8 mouse cellular contexts compared by ENCODE assay signal in genomic region chr9:107377961-107378512, GRCm38 (mm10). TPM values are rescaled to one million over a fixed set of nuclear protein-coding genes. Genes with fewer than 3 reads are reported as not detected.
DNase-seq lines count a peak whose midpoint lies in the region; ATAC-seq and TF ChIP-seq lines count a peak whose summit lies in the region.

No protein-coding gene starts in this region.

- WGBS in kidney, embryonic 15.5 days, result 0% methylated on average over 35 of the region's 35 CpGs
- WGBS in midbrain, postnatal 0 days, result under 1% methylated on average over 35 of the region's 35 CpGs

- DNase-seq in adrenal gland, adult 2 months, result peak; percentile 9
- no peak for DNase-seq in adrenal gland, adult 8-10 months
- peak; percentile 16 for DNase-seq in urinary bladder, postnatal 25 days (ENCODE audit: low spot score)
- DNase-seq in urinary bladder, adult 18-20 months (ENCODE audit: low spot score in 2 of 2), result no peak
- peak; percentile 57 for DNase-seq in midbrain, postnatal 0 days (ENCODE audit: low spot score)
- DNase-seq in gastrocnemius, postnatal 25 days, result no peak
- no peak for DNase-seq in urinary bladder, postnatal 10 days (ENCODE audit: low spot score)

- peak; percentile 59; the same call in 1 of the 2 replicates for ATAC-seq in kidney, embryonic 15.5 days (replicated peaks; ENCODE audit: low FRiP score)
- ATAC-seq in midbrain, postnatal 0 days (ENCODE audit: low FRiP score), result no peak

- H3K4me2 ChIP-seq in kidney, embryonic 15.5 days, result peak overlapping the region; percentile 76
- H3K4me2 ChIP-seq in midbrain, postnatal 0 days (ENCODE audit: low read depth, low read length, poor library complexity, severe bottlenecking), result peak overlapping the region; percentile 57

- no peak overlapping the region for H3K9ac ChIP-seq in kidney, embryonic 15.5 days
- peak overlapping the region; percentile 50 for H3K9ac ChIP-seq in midbrain, postnatal 0 days (replicated peaks; ENCODE audit: low read length, poor library complexity, severe bottlenecking)

- no peaks in the 10 kb centered on the region for H3K36me3 ChIP-seq in kidney, embryonic 15.5 days
- H3K36me3 ChIP-seq in midbrain, postnatal 0 days (ENCODE audit: insufficient read depth, low read length), result no peaks in the 10 kb centered on the region

- H3K4me1 ChIP-seq in kidney, embryonic 15.5 days, result peaks cover 23% of the 10 kb centered on the region
- H3K4me1 ChIP-seq in midbrain, postnatal 0 days (ENCODE audit: insufficient read depth, low read length), result peaks cover 12% of the 10 kb centered on the region

- 0 out of 2 replicates have a peak, but pooled peaks have one; percentile 24 for TF ChIP-seq CTCF in midbrain, postnatal 0 days (IDR thresholded peaks at IDR 0.05)

- H3K9me3 ChIP-seq in kidney, embryonic 15.5 days (replicated peaks), result no peaks in the 10 kb centered on the region
- H3K9me3 ChIP-seq in midbrain, postnatal 0 days (ENCODE audit: low read length), result no peaks in the 10 kb centered on the region

- H3K4me3 ChIP-seq in kidney, embryonic 15.5 days (replicated peaks), result peak overlapping the region; percentile 44
- H3K4me3 ChIP-seq in midbrain, postnatal 0 days (ENCODE audit: low read depth, low read length), result peak overlapping the region; percentile 30

- H3K27me3 ChIP-seq in kidney, embryonic 15.5 days, result peaks cover 90% of the 10 kb centered on the region
- H3K27me3 ChIP-seq in midbrain, postnatal 0 days (ENCODE audit: insufficient read depth, low read length), result peaks cover 10% of the 10 kb centered on the region; the same call in 1 of the 2 replicates

- no peak overlapping the region for H3K27ac ChIP-seq in kidney, embryonic 15.5 days
- peak overlapping the region; percentile 65; the same call in 1 of the 2 replicates for H3K27ac ChIP-seq in midbrain, postnatal 0 days (ENCODE audit: low read depth, low read length)

RNA-seq across cellular contexts. Expression of gene Cacna2d2, which starts 21.4 kb away (rescaled TPM):
- total RNA-seq in adrenal gland, adult 2 months (2021), result 1 to 10 TPM; 6.9 to 7.1 TPM
- 12.1 and 14.7 TPM in 2 replicates for polyA plus RNA-seq in adrenal gland, adult 2 months (2012; rRNA removed)
- total RNA-seq in adrenal gland, adult 8-10 months (2022), result 10 to 100 TPM in 2 of 4 experiments, 1 to 10 TPM in 2; 9.1 to 17.3 (median 11.7) TPM
- polyA plus RNA-seq in kidney, embryonic 15.5 days (2015; fragmentation: Nextera tagmentation; extraction: Ambion mirVana), result 0.84 and 0.93 TPM in 2 replicates
- total RNA-seq in midbrain, postnatal 0 days (2014; rRNA removed), result 138 and 191 TPM in 2 replicates
- 8.4 and 9.0 TPM in 2 replicates for polyA plus RNA-seq in midbrain, postnatal 0 days (2015; fragmentation: Nextera tagmentation; extraction: Ambion mirVana)
- under 1 TPM; 0.83 to 0.84 TPM for total RNA-seq in gastrocnemius, postnatal 25 days (2021)

RNA-seq across cellular contexts. Expression of gene 6430571L13Rik, which starts 37.6 kb away (rescaled TPM):
- total RNA-seq in adrenal gland, adult 2 months (2021), result 1 to 10 TPM in 1 of 2 experiments, under 1 TPM in 1; 0.69 to 1.9 TPM
- polyA plus RNA-seq in adrenal gland, adult 2 months (2012; rRNA removed), result 1.3 and 1.4 TPM in 2 replicates
- total RNA-seq in adrenal gland, adult 8-10 months (2022), result 1 to 10 TPM; 1.0 to 1.6 (median 1.3) TPM
- polyA plus RNA-seq in kidney, embryonic 15.5 days (2015; fragmentation: Nextera tagmentation; extraction: Ambion mirVana), result 0.81 and 0.90 TPM in 2 replicates
- total RNA-seq in midbrain, postnatal 0 days (2014; rRNA removed), result 11.0 and 13.6 TPM in 2 replicates
- polyA plus RNA-seq in midbrain, postnatal 0 days (2015; fragmentation: Nextera tagmentation; extraction: Ambion mirVana), result 10.4 and 11.1 TPM in 2 replicates
- total RNA-seq in gastrocnemius, postnatal 25 days (2021), result 10 to 100 TPM; 34.1 to 44.0 TPM

RNA-seq across cellular contexts. Expression of gene Hemk1, which starts 39.9 kb away (rescaled TPM):
- 10 to 100 TPM; 17.5 to 17.7 TPM for total RNA-seq in adrenal gland, adult 2 months (2021)
- 23.5 and 25.5 TPM in 2 replicates for polyA plus RNA-seq in adrenal gland, adult 2 months (2012; rRNA removed)
- 10 to 100 TPM; 11.6 to 19.6 (median 17.9) TPM for total RNA-seq in adrenal gland, adult 8-10 months (2022)
- polyA plus RNA-seq in kidney, embryonic 15.5 days (2015; fragmentation: Nextera tagmentation; extraction: Ambion mirVana), result 10.9 and 11.8 TPM in 2 replicates
- 15.8 and 21.3 TPM in 2 replicates for total RNA-seq in midbrain, postnatal 0 days (2014; rRNA removed)
- polyA plus RNA-seq in midbrain, postnatal 0 days (2015; fragmentation: Nextera tagmentation; extraction: Ambion mirVana), result 15.9 and 19.4 TPM in 2 replicates
- total RNA-seq in gastrocnemius, postnatal 25 days (2021), result 10 to 100 TPM; 12.8 to 15.7 TPM

Comparison
In these comparisons a context has a peak if more than half of its experiments do, and no peak if none do; other contexts are left out.
1. DNase-seq: peak in adrenal gland, adult 2 months (single experiment), urinary bladder, postnatal 25 days (single experiment) and midbrain, postnatal 0 days (single experiment); none in adrenal gland, adult 8-10 months (single experiment), urinary bladder, adult 18-20 months (0 of 2), gastrocnemius, postnatal 25 days (single experiment) and urinary bladder, postnatal 10 days (single experiment).